ENCODE assay signal across 20 mouse cellular contexts in genomic region chr1:186017547-186017946, GRCm38 (mm10).
DNase-seq lines count a peak whose midpoint lies in the region; ATAC-seq lines count a peak whose summit lies in the region.
"Had no signal": no experiment of that assay in that cellular context is flagged by ENCODE, and none has a peak within 500 bp of the region (broad histone marks: within the 10 kb centered on the region; RNA-seq: fewer than 3 reads in every experiment).

No protein-coding gene starts in this region.

- H3K4me3 ChIP-seq in heart, embryonic 10.5 days = no peak overlapping the region
- H3K4me3 ChIP-seq in heart, embryonic 12.5 days = no peak overlapping the region
- peak overlapping the region; percentile 2 for H3K4me3 ChIP-seq in megakaryocyte, embryonic 14.5 days (replicated peaks)
- no peak overlapping the region for H3K4me3 ChIP-seq in embryonic facial prominence, embryonic 11.5 days (ENCODE audit: low read depth, low read length)
- H3K4me3 ChIP-seq: embryonic facial prominence, embryonic 13.5 days; intestine, embryonic 15.5 days had no signal

- ATAC-seq in heart, embryonic 12.5 days (ENCODE audit: insufficient number of reproducible peaks, low FRiP score) = no peak
- ATAC-seq in megakaryocyte, adult 5-6 weeks (ENCODE audit: poor library complexity, severe bottlenecking) = no peak
- 0 out of 2 replicates have a peak, but pooled peaks have one; percentile 34 for ATAC-seq in embryonic facial prominence, embryonic 11.5 days (replicated peaks; ENCODE audit: insufficient number of reproducible peaks, low FRiP score, low TSS enrichment, low read depth)
- ATAC-seq: activated CD4-positive, CD25-positive, alpha-beta regulatory T cell, adult 4 months; forebrain, embryonic 16.5 days; intestine, embryonic 15.5 days; Patski had no signal

- no peaks in the 10 kb centered on the region for H3K27me3 ChIP-seq in heart, embryonic 10.5 days (ENCODE audit: insufficient read depth, poor library complexity, severe bottlenecking)
- no peaks in the 10 kb centered on the region; the same call in 1 of the 2 replicates for H3K27me3 ChIP-seq in heart, embryonic 12.5 days (replicated peaks)
- H3K27me3 ChIP-seq in megakaryocyte, embryonic 14.5 days (replicated peaks) = no peaks in the 10 kb centered on the region
- no peaks in the 10 kb centered on the region for H3K27me3 ChIP-seq in embryonic facial prominence, embryonic 11.5 days (ENCODE audit: control insufficient read depth, insufficient read depth, low read length)
- H3K27me3 ChIP-seq: CH12.LX; embryonic facial prominence, embryonic 13.5 days; intestine, embryonic 15.5 days; Patski had no signal

- no peaks in the 10 kb centered on the region for H3K9me3 ChIP-seq in heart, embryonic 10.5 days
- no peaks in the 10 kb centered on the region for H3K9me3 ChIP-seq in heart, embryonic 12.5 days (replicated peaks)
- peaks cover 36% of the 10 kb centered on the region for H3K9me3 ChIP-seq in megakaryocyte, embryonic 14.5 days
- H3K9me3 ChIP-seq in embryonic facial prominence, embryonic 11.5 days (replicated peaks; ENCODE audit: control insufficient read depth, low read length) = no peaks in the 10 kb centered on the region
- H3K9me3 ChIP-seq: embryonic facial prominence, embryonic 13.5 days; intestine, embryonic 15.5 days had no signal

- H3K9ac ChIP-seq in heart, embryonic 12.5 days = no peak overlapping the region
- H3K9ac ChIP-seq in embryonic facial prominence, embryonic 11.5 days (replicated peaks; ENCODE audit: low read length) = no peak overlapping the region
- H3K9ac ChIP-seq: embryonic facial prominence, embryonic 13.5 days; hindbrain, embryonic 14.5 days; intestine, embryonic 15.5 days had no signal

- H3K4me2 ChIP-seq in heart, embryonic 12.5 days = no peak overlapping the region
- H3K4me2 ChIP-seq in embryonic facial prominence, embryonic 11.5 days (ENCODE audit: low read depth, low read length) = no peak overlapping the region
- H3K4me2 ChIP-seq: embryonic facial prominence, embryonic 13.5 days; heart, embryonic 11.5 days; hindbrain, embryonic 14.5 days; intestine, embryonic 15.5 days had no signal

- no peaks in the 10 kb centered on the region for H3K36me3 ChIP-seq in heart, embryonic 10.5 days
- no peaks in the 10 kb centered on the region for H3K36me3 ChIP-seq in heart, embryonic 12.5 days
- no peaks in the 10 kb centered on the region for H3K36me3 ChIP-seq in megakaryocyte, embryonic 14.5 days (replicated peaks; ENCODE audit: low read length)
- no peaks in the 10 kb centered on the region for H3K36me3 ChIP-seq in embryonic facial prominence, embryonic 11.5 days (replicated peaks; ENCODE audit: control insufficient read depth, insufficient read depth, low read depth, low read length)
- H3K36me3 ChIP-seq: embryonic facial prominence, embryonic 13.5 days; intestine, embryonic 15.5 days had no signal

- H3K4me1 ChIP-seq in heart, embryonic 10.5 days = no peaks in the 10 kb centered on the region
- H3K4me1 ChIP-seq in heart, embryonic 12.5 days (replicated peaks) = 0 out of 2 replicates have a peak, but pooled peaks cover 7% of the 10 kb centered on the region
- no peaks in the 10 kb centered on the region for H3K4me1 ChIP-seq in megakaryocyte, embryonic 14.5 days
- no peaks in the 10 kb centered on the region for H3K4me1 ChIP-seq in embryonic facial prominence, embryonic 11.5 days (ENCODE audit: control insufficient read depth, insufficient read depth, low read length)
- H3K4me1 ChIP-seq: embryonic facial prominence, embryonic 13.5 days; intestine, embryonic 15.5 days had no signal

- 53% methylated on average over 1 of the region's 1 CpGs for WGBS in heart, embryonic 10.5 days
- 46% methylated on average over 1 of the region's 1 CpGs for WGBS in heart, embryonic 12.5 days
- 50% methylated on average over 1 of the region's 1 CpGs for WGBS in embryonic facial prominence, embryonic 11.5 days

- H3K27ac ChIP-seq in heart, embryonic 10.5 days = peak overlapping the region; percentile 22; the same call in 1 of the 2 replicates
- no peak overlapping the region for H3K27ac ChIP-seq in heart, embryonic 12.5 days (ENCODE audit: poor library complexity, severe bottlenecking)
- no peak overlapping the region for H3K27ac ChIP-seq in embryonic facial prominence, embryonic 11.5 days (replicated peaks; ENCODE audit: low read depth, low read length)
- H3K27ac ChIP-seq: embryonic facial prominence, embryonic 13.5 days; hindbrain, embryonic 14.5 days; intestine, embryonic 15.5 days had no signal

- no peak for DNase-seq in heart, embryonic 10.5 days (ENCODE audit: low spot score)
- no peak for DNase-seq in embryonic facial prominence, embryonic 11.5 days (ENCODE audit: low spot score)
- no peak for DNase-seq in spleen, adult 12 weeks (ENCODE audit: low spot score)
- DNase-seq: adrenal gland, postnatal 14 days; cerebellum, adult 18-20 months; cerebellum, postnatal 10 days; gastrocnemius, postnatal 10 days; heart, adult 18-20 months; heart, postnatal 36 days had no signal
